Mouse (Mus musculus): ENCODE measurements at regions not wholly inside any gene's neighbourhood (a gene's known extent, or its start where the extent isn't known, plus 50 kb on each side); places are given as distances from the start of the nearest gene placed in this dataset.

GRCm38 (mm10) chr12:32642493-32642892 is 176.9 kb upstream of the Nampt start:
- no peak for DNase-seq (ENCODE audit: low spot score)

GRCm38 (mm10) chr12:32653096-32653495 is 166.2 kb upstream of the Nampt start:
- no peak for DNase-seq (ENCODE audit: low spot score)

DNA sequence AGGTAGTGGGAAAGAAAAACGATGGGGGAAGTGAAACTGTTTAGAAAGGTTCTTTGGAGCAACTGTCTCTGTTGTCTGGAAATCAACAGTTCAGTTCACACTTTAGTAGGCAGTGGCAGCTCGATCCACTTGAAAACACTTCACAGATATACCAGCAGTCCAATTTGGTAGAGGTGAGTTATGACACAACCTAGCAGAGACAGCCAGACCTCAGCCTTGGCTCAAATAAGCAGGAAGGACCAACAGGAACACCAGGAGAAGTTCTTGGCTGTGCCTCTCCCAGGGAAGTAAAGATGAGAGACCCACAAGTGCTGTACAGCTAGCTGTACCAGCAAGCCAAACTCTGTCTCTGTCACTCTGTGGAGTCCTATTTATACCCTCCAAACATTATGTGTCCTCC is 163.2 kb upstream of the Nampt start:
- no peak for DNase-seq (ENCODE audit: low spot score)

- peak; percentile 26 for DNase-seq (ENCODE audit: low spot score)
These were observed 157.4 kb upstream of the Nampt start for GRCm38 (mm10) chr12:32661782-32662413.

GRCm38 (mm10) chr12:32666040-32666439 is 153.3 kb upstream of the Nampt start:
- no peak for DNase-seq (ENCODE audit: low spot score)

GRCm38 (mm10) chr12:32677908-32678307 is 141.4 kb upstream of the Nampt start:
- no peak for DNase-seq (ENCODE audit: low spot score)

- DNase-seq (ENCODE audit: low spot score): no peak
These were observed 140.6 kb upstream of the Nampt start for GRCm38 (mm10) chr12:32678756-32679155.

GRCm38 (mm10) chr12:32681910-32682309 is 137.4 kb upstream of the Nampt start:
- no peak for DNase-seq (ENCODE audit: low spot score)

- DNase-seq (ENCODE audit: low spot score): no peak
These were observed 136.0 kb upstream of the Nampt start for GRCm38 (mm10) chr12:32683375-32683774.

DNA sequence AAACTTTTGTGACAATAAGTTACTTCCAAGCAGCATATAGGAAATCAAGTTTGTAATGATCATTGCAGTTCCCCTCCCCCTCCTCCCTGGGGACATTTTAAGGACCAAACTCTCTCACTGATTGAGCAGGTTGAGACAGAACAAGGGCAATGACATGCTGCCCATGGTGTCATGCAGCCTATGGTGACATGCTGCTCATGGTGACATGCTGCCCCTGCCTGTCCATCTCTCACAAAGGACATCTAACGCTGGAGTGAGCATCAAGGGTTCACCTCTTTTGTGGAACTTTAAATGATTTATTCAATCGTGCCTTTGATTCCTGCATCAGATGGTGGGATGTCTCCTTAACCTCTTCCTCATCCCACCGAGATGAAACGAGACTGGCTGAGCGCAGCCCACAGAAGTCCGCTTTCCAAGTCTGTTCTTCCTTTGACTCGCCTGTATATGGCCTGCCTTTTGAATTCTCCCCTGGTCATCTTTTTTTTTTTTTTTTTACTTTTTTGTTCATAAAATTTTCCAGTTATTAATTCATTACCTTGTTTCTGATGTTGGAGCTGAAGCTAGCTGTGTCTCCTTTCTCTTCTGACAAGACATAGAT is 133.5 kb upstream of the Nampt start:
- DNase-seq (ENCODE audit: low spot score): no peak

- DNase-seq (ENCODE audit: low spot score): no peak
These were observed 130.0 kb upstream of the Nampt start for GRCm38 (mm10) chr12:32689361-32689760.

GRCm38 (mm10) chr12:32690096-32690495 is 129.2 kb upstream of the Nampt start:
- DNase-seq (ENCODE audit: low spot score): no peak

DNA sequence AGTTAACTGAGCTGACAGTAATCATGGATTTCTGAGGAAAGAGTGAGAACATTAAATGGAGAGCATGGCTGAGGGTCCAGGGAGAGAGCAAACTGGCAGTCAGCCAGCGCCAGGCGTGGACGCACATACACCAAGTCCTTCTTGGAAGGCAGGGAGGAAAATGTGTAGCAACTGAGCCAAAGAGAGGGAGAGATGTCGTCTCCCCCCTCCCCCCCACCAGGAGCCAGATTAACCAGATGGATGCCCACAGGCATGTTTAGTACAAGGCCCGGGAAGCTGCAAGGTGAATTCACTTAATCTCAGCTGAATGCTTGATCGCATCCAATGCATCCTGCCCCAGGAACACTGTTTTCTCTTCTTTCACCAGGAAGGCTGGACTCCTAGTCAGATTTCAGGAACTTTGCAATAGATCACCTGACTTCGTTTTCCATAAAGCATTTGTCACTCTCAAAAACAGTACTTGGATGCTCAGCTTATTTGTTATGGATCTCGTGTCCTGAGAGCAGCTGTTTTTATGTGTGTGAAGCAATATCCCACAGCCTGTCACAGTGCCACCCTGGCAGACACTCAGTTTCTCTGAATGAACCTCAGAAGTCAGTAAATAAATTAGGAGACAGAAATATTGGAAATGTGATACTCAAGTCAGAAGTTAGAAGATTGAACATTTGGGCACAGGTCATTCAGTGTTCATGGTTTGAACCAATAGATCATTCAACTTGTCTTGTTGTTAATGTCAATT is 127.1 kb upstream of the Nampt start:
- DNase-seq (ENCODE audit: low spot score): no peak

- no peak for DNase-seq (ENCODE audit: low spot score)
These were observed 126.4 kb upstream of the Nampt start for GRCm38 (mm10) chr12:32692962-32693361.

GRCm38 (mm10) chr12:32693678-32694077 is 125.7 kb upstream of the Nampt start:
- DNase-seq (ENCODE audit: low spot score): no peak

GRCm38 (mm10) chr12:32696832-32697231 is 122.5 kb upstream of the Nampt start:
- DNase-seq (ENCODE audit: low spot score): no peak

- DNase-seq (ENCODE audit: low spot score): no peak
These were observed 110.2 kb upstream of the Nampt start for GRCm38 (mm10) chr12:32709188-32709587.

- DNase-seq (ENCODE audit: low spot score): peak; percentile 78
These were observed 102.0 kb upstream of the Nampt start for GRCm38 (mm10) chr12:32717129-32717921.

DNA sequence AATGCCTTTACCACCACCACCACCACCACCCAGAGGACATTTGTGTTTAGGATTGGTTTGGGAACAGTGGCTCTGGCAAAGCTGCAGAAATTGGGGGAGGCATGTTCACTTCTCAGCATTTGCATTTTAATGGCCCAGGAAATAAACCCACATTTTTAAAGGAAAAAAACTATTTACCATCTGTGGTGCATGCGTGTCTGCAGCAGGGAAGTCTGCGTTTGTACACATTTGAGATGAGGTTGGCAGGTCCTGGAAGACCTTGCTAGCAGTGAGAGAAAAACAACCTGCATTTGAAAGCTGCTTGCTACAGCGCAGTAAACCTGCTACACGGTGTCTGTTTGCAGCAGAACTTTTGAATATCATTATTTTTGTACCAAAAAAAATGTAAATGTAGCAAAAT is 100.1 kb upstream of the Nampt start:
- DNase-seq (ENCODE audit: low spot score): no peak

- no peak for DNase-seq (ENCODE audit: low spot score)
These were observed 94.7 kb upstream of the Nampt start for GRCm38 (mm10) chr12:32724451-32725188.

GRCm38 (mm10) chr12:32727539-32727938 is 91.8 kb upstream of the Nampt start:
- no peak for DNase-seq (ENCODE audit: low spot score)

- DNase-seq (ENCODE audit: low spot score): no peak
These were observed 90.9 kb upstream of the Nampt start for GRCm38 (mm10) chr12:32728425-32728824.
